Mouse (Mus musculus): ENCODE measurements around the gene Mlx. TPM values are rescaled to one million over a fixed set of nuclear protein-coding genes. Genes with fewer than 3 reads are reported as not detected.
A peak's percentile ranks its signal among the peaks of the same experiment; 100 is the strongest.

Mlx gene
- polyA plus RNA-seq, 1 experiment from 2014 or later, result 61.6 TPM

DNA sequence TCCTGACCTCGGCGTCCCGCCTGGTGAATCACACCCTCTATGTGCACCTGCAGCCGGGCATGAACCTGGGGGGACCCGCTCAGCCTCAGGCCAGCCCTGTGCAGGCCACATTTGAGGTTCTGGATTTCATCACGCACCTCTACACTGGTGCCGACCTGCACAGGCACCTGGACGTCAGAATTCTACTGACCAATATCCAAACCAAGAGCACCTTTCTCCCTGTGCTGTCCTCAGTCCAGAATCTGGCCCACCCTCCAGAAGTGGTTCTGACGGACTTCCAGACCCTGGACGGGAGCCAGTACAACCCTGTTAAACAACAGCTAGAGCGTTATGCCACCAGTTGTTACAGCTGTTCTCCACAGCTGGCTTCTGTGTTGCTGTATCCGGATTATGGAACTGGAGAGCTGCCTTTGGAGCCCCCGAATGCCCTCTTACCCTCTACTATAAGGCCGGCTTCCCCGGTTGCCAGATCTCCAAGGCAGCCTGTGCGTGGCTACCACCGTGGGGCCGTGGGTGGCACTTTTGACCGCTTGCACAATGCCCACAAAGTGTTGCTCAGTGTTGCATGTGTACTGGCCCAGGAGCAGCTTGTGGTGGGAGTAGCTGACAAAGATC is 3.9 kb upstream of the Mlx start:
- Histone ChIP-seq H3K4me2 (ENCODE audit: low read depth) (peak overlapping the region; percentile 98), H3K27ac (ENCODE audit: low read depth, low read length) (peak overlapping the region; percentile 87), H3K36me3 (ENCODE audit: control insufficient read depth, insufficient read depth, low read length) (no peaks in the 10 kb centered on the region), H3K9me3 (ENCODE audit: control insufficient read depth, low read length) (no peaks in the 10 kb centered on the region), H3K27me3 (ENCODE audit: control insufficient read depth, insufficient read depth, low read length) (peaks cover 31% of the 10 kb centered on the region), H3K4me1 (ENCODE audit: control insufficient read depth, insufficient read depth, low read length) (peaks cover 25% of the 10 kb centered on the region), H3K4me3 (ENCODE audit: low read depth, low read length) (peak overlapping the region; percentile 85), H3K9ac (ENCODE audit: low read length) (peak overlapping the region; percentile 89)
- DNase-seq (ENCODE audit: low spot score), result no peak
- 0 out of 2 replicates have a peak, but pooled peaks have one; percentile 9 for ATAC-seq (ENCODE audit: insufficient read depth, low FRiP score, low TSS enrichment)
- WGBS, result 37% methylated on average over 19 of the region's 19 CpGs

DNA sequence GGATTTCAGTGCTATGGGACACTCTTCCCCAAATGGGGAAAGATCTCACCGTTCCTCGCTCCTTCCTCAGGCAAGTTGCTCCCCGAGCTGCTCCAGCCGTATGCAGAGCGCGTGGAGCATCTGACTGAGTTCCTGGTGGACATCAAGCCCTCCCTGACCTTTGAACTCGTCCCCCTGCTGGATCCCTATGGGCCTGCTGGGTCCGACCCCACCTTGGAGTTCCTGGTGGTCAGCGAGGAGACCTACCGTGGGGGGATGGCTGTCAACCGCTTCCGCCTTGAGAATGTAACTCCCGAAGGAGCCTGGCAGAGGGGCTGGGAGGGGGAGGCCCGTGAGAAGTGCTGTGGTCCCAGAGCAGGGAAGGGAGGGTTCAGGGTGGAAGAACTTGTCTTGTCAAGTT is 2.8 kb upstream of the Mlx start:
- H3K27ac ChIP-seq (ENCODE audit: low read depth, low read length), result no peak overlapping the region
- 85% methylated on average over 14 of the region's 14 CpGs for WGBS
- H3K36me3 ChIP-seq (ENCODE audit: control insufficient read depth, insufficient read depth, low read length), result no peaks in the 10 kb centered on the region
- no peak for ATAC-seq (ENCODE audit: insufficient read depth, low FRiP score, low TSS enrichment)
- peaks cover 21% of the 10 kb centered on the region for H3K27me3 ChIP-seq (ENCODE audit: control insufficient read depth, insufficient read depth, low read length)
- peaks cover 25% of the 10 kb centered on the region for H3K4me1 ChIP-seq (ENCODE audit: control insufficient read depth, insufficient read depth, low read length)
- H3K9ac ChIP-seq (ENCODE audit: low read length), result no peak overlapping the region
- H3K9me3 ChIP-seq (ENCODE audit: control insufficient read depth, low read length), result no peaks in the 10 kb centered on the region
- H3K4me2 ChIP-seq (ENCODE audit: low read depth), result no peak overlapping the region
- DNase-seq (ENCODE audit: low spot score), result no peak
- H3K4me3 ChIP-seq (ENCODE audit: low read depth, low read length), result no peak overlapping the region

DNA sequence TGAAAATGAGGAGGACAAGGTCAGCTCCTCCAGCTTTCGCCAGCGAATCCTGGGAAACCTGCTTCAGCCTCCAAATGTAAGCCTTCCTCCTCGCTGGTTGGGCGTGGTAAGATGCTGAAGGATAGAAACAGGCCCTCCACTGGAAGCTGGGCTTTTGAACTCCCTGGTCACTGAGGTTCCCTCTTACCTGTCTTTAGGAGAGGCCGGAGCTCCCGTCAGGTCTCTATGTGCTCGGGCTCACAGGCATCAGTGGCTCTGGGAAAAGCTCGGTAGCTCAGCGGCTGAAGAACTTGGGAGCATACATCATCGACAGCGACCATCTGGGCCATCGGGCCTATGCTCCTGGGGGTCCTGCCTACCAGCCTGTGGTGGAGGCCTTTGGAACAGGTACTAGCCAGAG is 2.3 kb upstream of the Mlx start:
- H3K27me3 ChIP-seq (ENCODE audit: control insufficient read depth, insufficient read depth, low read length), result peaks cover 15% of the 10 kb centered on the region
- H3K36me3 ChIP-seq (ENCODE audit: control insufficient read depth, insufficient read depth, low read length), result 0 out of 2 replicates have a peak, but pooled peaks cover under 1% of the 10 kb centered on the region
- H3K4me3 ChIP-seq (ENCODE audit: low read depth, low read length), result no peak overlapping the region
- DNase-seq (ENCODE audit: low spot score) (no peak), ATAC-seq (ENCODE audit: insufficient read depth, low FRiP score, low TSS enrichment) (no peak)
- H3K4me1 ChIP-seq (ENCODE audit: control insufficient read depth, insufficient read depth, low read length), result peaks cover 25% of the 10 kb centered on the region
- H3K27ac ChIP-seq (ENCODE audit: low read depth, low read length), result no peak overlapping the region
- H3K4me2 ChIP-seq (ENCODE audit: low read depth), result no peak overlapping the region
- H3K9me3 ChIP-seq (ENCODE audit: control insufficient read depth, low read length), result no peaks in the 10 kb centered on the region
- H3K9ac ChIP-seq (ENCODE audit: low read length), result no peak overlapping the region
- 93% methylated on average over 12 of the region's 12 CpGs for WGBS

DNA sequence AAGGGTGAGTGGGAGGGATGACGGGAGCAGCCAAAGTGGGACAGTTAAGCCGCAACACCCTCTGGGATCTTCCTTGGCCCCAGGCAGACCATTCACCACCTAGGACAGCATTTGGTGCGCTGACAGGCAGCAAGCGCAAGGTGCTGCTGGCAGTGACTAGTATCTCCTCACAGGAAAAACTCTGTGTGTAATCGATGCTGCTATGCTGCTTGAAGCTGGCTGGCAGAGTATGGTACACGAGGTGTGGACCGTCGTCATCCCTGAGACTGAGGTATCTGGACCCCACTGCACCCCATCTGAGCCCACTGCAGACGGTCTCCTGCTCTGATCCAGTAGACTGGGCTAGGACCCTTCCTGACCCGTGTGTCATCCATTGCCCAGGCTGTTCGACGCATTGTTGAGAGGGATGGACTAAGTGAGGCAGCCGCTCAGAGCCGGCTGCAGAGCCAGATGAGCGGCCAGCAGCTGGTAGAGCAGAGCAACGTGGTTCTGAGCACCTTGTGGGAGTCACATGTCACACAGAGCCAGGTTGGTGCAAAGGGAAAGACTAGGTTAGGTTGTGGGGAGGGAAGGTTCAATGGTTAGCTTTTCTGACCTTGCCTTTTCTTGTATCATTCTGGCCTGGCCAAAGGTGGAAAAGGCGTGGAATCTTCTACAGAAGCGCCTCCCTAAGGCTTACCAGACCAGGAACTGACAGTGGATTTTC is 1.3 kb upstream of the Mlx start:
- 94% methylated on average over 18 of the region's 18 CpGs for WGBS
- no peak overlapping the region for H3K4me3 ChIP-seq (ENCODE audit: low read depth, low read length)
- no peak for ATAC-seq (ENCODE audit: insufficient read depth, low FRiP score, low TSS enrichment)
- H3K9ac ChIP-seq (ENCODE audit: low read length), result no peak overlapping the region
- no peak overlapping the region for H3K4me2 ChIP-seq (ENCODE audit: low read depth)
- no peaks in the 10 kb centered on the region for H3K9me3 ChIP-seq (ENCODE audit: control insufficient read depth, low read length)
- peaks cover 7% of the 10 kb centered on the region for H3K36me3 ChIP-seq (ENCODE audit: control insufficient read depth, insufficient read depth, low read length)
- H3K27me3 ChIP-seq (ENCODE audit: control insufficient read depth, insufficient read depth, low read length), result peaks cover 5% of the 10 kb centered on the region
- no peak for DNase-seq (ENCODE audit: low spot score)
- no peak overlapping the region for H3K27ac ChIP-seq (ENCODE audit: low read depth, low read length)
- H3K4me1 ChIP-seq (ENCODE audit: control insufficient read depth, insufficient read depth, low read length), result peaks cover 25% of the 10 kb centered on the region

DNA sequence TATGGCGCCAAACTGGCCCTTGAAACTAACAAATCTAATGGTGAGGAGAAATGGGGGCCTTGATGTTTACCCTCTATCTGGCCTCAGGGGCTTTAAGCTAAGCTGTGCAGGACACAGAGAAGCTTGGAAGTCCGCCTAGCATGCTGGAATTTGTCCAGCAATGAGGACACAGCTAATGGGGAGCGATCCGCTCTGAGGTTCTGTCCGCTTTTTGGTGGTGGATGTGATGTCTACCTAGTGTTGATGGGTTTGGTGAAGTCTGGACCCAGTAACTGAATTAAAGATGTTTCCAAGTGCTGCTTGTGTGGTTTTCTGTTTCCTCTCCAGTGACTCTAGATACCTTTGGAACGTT is 778 bp upstream of the Mlx start:
- H3K4me3 ChIP-seq (ENCODE audit: low read depth, low read length), result peak overlapping the region; percentile 67; the same call in 1 of the 2 replicates
- peaks cover 25% of the 10 kb centered on the region for H3K4me1 ChIP-seq (ENCODE audit: control insufficient read depth, insufficient read depth, low read length)
- 0 out of 2 replicates have a peak overlapping the region, but pooled peaks have one; percentile 72 for H3K27ac ChIP-seq (ENCODE audit: low read depth, low read length)
- H3K9ac ChIP-seq (ENCODE audit: low read length), result no peak overlapping the region
- no peak for ATAC-seq (ENCODE audit: insufficient read depth, low FRiP score, low TSS enrichment)
- WGBS, result 87% methylated on average over 6 of the region's 6 CpGs
- H3K27me3 ChIP-seq (ENCODE audit: control insufficient read depth, insufficient read depth, low read length), result peaks cover under 1% of the 10 kb centered on the region
- no peak for DNase-seq (ENCODE audit: low spot score)
- H3K36me3 ChIP-seq (ENCODE audit: control insufficient read depth, insufficient read depth, low read length), result peaks cover 11% of the 10 kb centered on the region
- no peaks in the 10 kb centered on the region for H3K9me3 ChIP-seq (ENCODE audit: control insufficient read depth, low read length)
- H3K4me2 ChIP-seq (ENCODE audit: low read depth), result peak overlapping the region; percentile 71

DNA sequence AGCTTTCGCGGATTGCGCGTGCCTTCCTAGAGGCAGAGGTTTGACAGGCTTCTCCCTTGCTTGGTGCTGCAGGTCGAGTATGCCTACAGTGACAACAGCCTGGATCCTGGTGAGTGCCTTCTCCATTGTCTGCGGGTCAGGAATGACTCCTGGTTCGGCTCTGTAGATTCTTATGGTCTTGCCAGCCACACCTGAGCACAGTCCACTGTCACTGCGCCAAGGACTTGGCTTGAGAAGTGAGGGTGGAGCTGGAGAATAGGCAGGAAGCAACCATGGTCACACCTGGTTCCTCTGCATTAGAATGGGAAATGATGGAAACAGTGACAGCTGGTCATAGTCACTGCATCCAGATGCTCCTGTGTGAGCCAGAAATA is 592 bp downstream of the Mlx start:
- peak; percentile 2; the same call in 1 of the 2 replicates for ATAC-seq (ENCODE audit: insufficient read depth, low FRiP score, low TSS enrichment)
- DNase-seq (ENCODE audit: low spot score), result no peak
- peak overlapping the region; percentile 63 for H3K9ac ChIP-seq (ENCODE audit: low read length)
- 8% methylated on average over 8 of the region's 8 CpGs for WGBS
- peak overlapping the region; percentile 67 for H3K4me3 ChIP-seq (ENCODE audit: low read depth, low read length)
- H3K4me2 ChIP-seq (ENCODE audit: low read depth), result peak overlapping the region; percentile 71
- H3K36me3 ChIP-seq (ENCODE audit: control insufficient read depth, insufficient read depth, low read length), result peaks cover 16% of the 10 kb centered on the region
- no peaks in the 10 kb centered on the region for H3K27me3 ChIP-seq (ENCODE audit: control insufficient read depth, insufficient read depth, low read length)
- H3K4me1 ChIP-seq (ENCODE audit: control insufficient read depth, insufficient read depth, low read length), result peaks cover 25% of the 10 kb centered on the region
- H3K9me3 ChIP-seq (ENCODE audit: control insufficient read depth, low read length), result no peaks in the 10 kb centered on the region
- 0 out of 2 replicates have a peak overlapping the region, but pooled peaks have one; percentile 72 for H3K27ac ChIP-seq (ENCODE audit: low read depth, low read length)

DNA sequence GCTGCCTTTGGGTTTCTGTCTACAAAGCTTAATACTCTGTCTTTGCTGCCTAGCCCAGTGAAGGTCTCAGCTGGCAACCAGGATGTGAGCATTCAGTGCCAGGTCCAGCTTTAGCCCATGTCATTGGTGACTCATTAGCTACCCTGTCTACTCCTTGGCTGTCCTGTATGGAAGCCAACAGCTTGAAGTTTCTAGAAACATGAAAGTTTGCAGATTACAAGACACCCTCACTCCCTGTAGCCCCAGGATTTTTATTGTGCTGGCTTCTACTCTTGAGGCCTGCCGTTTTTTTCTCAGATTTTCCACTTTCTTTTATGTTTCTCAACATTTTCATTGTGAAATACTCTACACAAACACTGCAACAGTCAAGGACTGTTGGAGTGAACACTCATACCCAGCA is 2.9 kb downstream of the Mlx start:
- H3K4me1 ChIP-seq (ENCODE audit: control insufficient read depth, insufficient read depth, low read length), result peaks cover 22% of the 10 kb centered on the region
- H3K27me3 ChIP-seq (ENCODE audit: control insufficient read depth, insufficient read depth, low read length), result no peaks in the 10 kb centered on the region
- H3K9me3 ChIP-seq (ENCODE audit: control insufficient read depth, low read length), result no peaks in the 10 kb centered on the region
- ATAC-seq (ENCODE audit: insufficient read depth, low FRiP score, low TSS enrichment), result no peak
- peaks cover 16% of the 10 kb centered on the region for H3K36me3 ChIP-seq (ENCODE audit: control insufficient read depth, insufficient read depth, low read length)
- no peak overlapping the region for H3K4me2 ChIP-seq (ENCODE audit: low read depth)
- H3K27ac ChIP-seq (ENCODE audit: low read depth, low read length), result no peak overlapping the region
- DNase-seq (ENCODE audit: low spot score), result no peak
- no peak overlapping the region for H3K9ac ChIP-seq (ENCODE audit: low read length)
- no peak overlapping the region for H3K4me3 ChIP-seq (ENCODE audit: low read depth, low read length)
- 91% methylated on average over 1 of the region's 1 CpGs for WGBS

DNA sequence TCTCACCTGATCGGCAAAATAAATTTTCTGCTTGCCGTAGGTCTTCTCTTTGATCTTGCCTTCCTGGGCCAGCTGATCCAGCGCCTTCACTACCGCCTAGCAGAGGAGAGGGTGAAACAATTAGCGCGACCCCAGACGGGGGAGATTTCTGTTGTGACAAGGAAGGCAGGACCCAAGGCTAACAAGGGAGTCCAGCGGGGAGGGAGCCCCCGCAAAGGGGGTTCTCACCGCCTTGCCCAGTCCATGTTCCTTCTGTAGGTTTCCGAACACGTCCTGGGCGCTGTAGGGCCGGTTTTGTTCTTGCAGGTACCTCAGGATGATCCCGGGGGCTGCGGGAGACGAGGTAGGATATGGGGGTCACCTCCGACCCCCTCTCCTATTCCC is 7.8 kb downstream of the Mlx start:
- H3K9ac ChIP-seq (ENCODE audit: low read length), result peak overlapping the region; percentile 84
- under 1% methylated on average over 18 of the region's 18 CpGs for WGBS
- peaks cover 26% of the 10 kb centered on the region for H3K36me3 ChIP-seq (ENCODE audit: control insufficient read depth, insufficient read depth, low read length)
- peak overlapping the region; percentile 77 for H3K4me2 ChIP-seq (ENCODE audit: low read depth)
- H3K4me3 ChIP-seq (ENCODE audit: low read depth, low read length), result peak overlapping the region; percentile 69
- DNase-seq (ENCODE audit: low spot score) (no peak), ATAC-seq (ENCODE audit: insufficient read depth, low FRiP score, low TSS enrichment) (peak; percentile 13; the same call in 1 of the 2 replicates)
- H3K9me3 ChIP-seq (ENCODE audit: control insufficient read depth, low read length), result no peaks in the 10 kb centered on the region
- peak overlapping the region; percentile 61; the same call in 1 of the 2 replicates for H3K27ac ChIP-seq (ENCODE audit: low read depth, low read length)
- no peaks in the 10 kb centered on the region for H3K27me3 ChIP-seq (ENCODE audit: control insufficient read depth, insufficient read depth, low read length)
- H3K4me1 ChIP-seq (ENCODE audit: control insufficient read depth, insufficient read depth, low read length), result 0 out of 2 replicates have a peak, but pooled peaks cover 8% of the 10 kb centered on the region

All from neural tube, embryonic 11.5 days (tissue).